Mouse (Mus musculus) lung, postnatal 4 days (tissue): ENCODE data around the gene Mvb12b.

Source experiments
- DNase-seq, 2 experiments: peaks; one replicate each; pipeline ENCODE4 v3.0.0; 2021

Gene Mvb12b

GRCm38 (mm10) chr2:33683095-33683494 lies 204.7 kb downstream of the Mvb12b start:
- DNase-seq, result no peak

- DNase-seq, result peak; percentile 61 to 70
Observed at GRCm38 (mm10) chr2:33682219-33682618, 205.5 kb downstream of the Mvb12b start.
